Mouse (Mus musculus) midbrain, embryonic 13.5 days (tissue): Measurements from ENCODE around the gene Zfp146. TPM values are rescaled to one million over a fixed set of nuclear protein-coding genes. Genes with fewer than 3 reads are reported as not detected.
"Not testable (repeated sequence)": the region's sequence is repeated elsewhere in the genome, so short reads cannot be mapped to it uniquely, and the experiment has no call there.

ENCODE experiments used
- ATAC-seq: fragments of 200-750 bp; cut with Nextera tagmentation; 2 replicates; pipeline ENCODE4 v1.8.0; 2017; ENCODE audit warnings: mild to moderate bottlenecking, moderate TSS enrichment, moderate library complexity
- H3K27ac ChIP-seq: fragments of 300-500 bp; sonication (generic); 2 replicates; pipeline ENCODE4 v1.5.1; 2015; ENCODE audit warnings: inconsistent platforms, mild to moderate bottlenecking, moderate library complexity
- H3K27me3 ChIP-seq: fragments of 300-500 bp; sonication (generic); 2 replicates; pipeline ENCODE4 v1.6.1; 2015; ENCODE audit warnings: mild to moderate bottlenecking, inconsistent platforms
- H3K36me3 ChIP-seq: fragments of 300-500 bp; sonication (generic); 2 replicates; pipeline ENCODE4 v1.6.1; 2015; ENCODE audit warnings: mild to moderate bottlenecking, inconsistent platforms
- H3K4me1 ChIP-seq: fragments of 300-500 bp; sonication (generic); replicated peaks from 2 replicates; pipeline ENCODE4 v1.6.1; 2015; ENCODE audit warnings: inconsistent platforms
- H3K4me2 ChIP-seq: fragments of 300-500 bp; sonication (generic); replicated peaks from 2 replicates; pipeline ENCODE4 v1.6.1; 2015; ENCODE audit warnings: moderate library complexity, mild to moderate bottlenecking, inconsistent platforms
- H3K4me3 ChIP-seq: fragments of 300-500 bp; sonication (generic); replicated peaks from 2 replicates; pipeline ENCODE4 v1.5.1; 2015; ENCODE audit warnings: mild to moderate bottlenecking, inconsistent platforms
- H3K9ac ChIP-seq: fragments of 300-500 bp; sonication (generic); replicated peaks from 2 replicates; pipeline ENCODE4 v1.6.1; 2015; ENCODE audit warnings: mild to moderate bottlenecking, inconsistent platforms
- H3K9me3 ChIP-seq: fragments of 300-500 bp; sonication (generic); 2 replicates; pipeline ENCODE4 v1.6.1; 2016; ENCODE audit warnings: mild to moderate bottlenecking, inconsistent platforms
- WGBS: fragments of 180-500 bp; shearing (Covaris S2); methylation state at CpG from one replicate; pipeline ENCODE4 v1.1.7; 2015; 5-methylcytosine and 5-hydroxymethylcytosine counted together
- polyA plus RNA-seq: library from polyadenylated mRNA; unstranded; fragments of >200 nt; fragmentation: Nextera tagmentation; extraction: Ambion mirVana; gene quantifications from 2 replicates; pipeline ENCODE4 v1.2.1, GENCODE M21; 2015

The Zfp146 gene
- polyA plus RNA-seq, 1 experiment from 2014 or later: 22.8 TPM

GRCm38 (mm10) chr7:30188344-30189115, 19.0 kb upstream of the Zfp146 start:
- no peak overlapping the region for H3K4me3 ChIP-seq
- H3K9ac ChIP-seq: no peak overlapping the region
- H3K27ac ChIP-seq: no peak overlapping the region
- H3K4me1 ChIP-seq: peaks cover 21% of the 10 kb centered on the region
- 92% methylated on average over 12 of the region's 12 CpGs for WGBS
- peaks cover 77% of the 10 kb centered on the region for H3K36me3 ChIP-seq
- no peak for ATAC-seq
- no peaks in the 10 kb centered on the region for H3K27me3 ChIP-seq
- no peak overlapping the region for H3K4me2 ChIP-seq
- H3K9me3 ChIP-seq: no peaks in the 10 kb centered on the region

GRCm38 (mm10) chr7:30184641-30185348, 15.2 kb upstream of the Zfp146 start:
- peak overlapping the region; percentile 42 for H3K4me2 ChIP-seq
- no peak overlapping the region for H3K4me3 ChIP-seq
- H3K27ac ChIP-seq: no peak overlapping the region
- ATAC-seq: peak; percentile 10; the same call in 1 of the 2 replicates
- peaks cover 56% of the 10 kb centered on the region for H3K36me3 ChIP-seq
- no peak overlapping the region for H3K9ac ChIP-seq
- no peaks in the 10 kb centered on the region for H3K27me3 ChIP-seq
- H3K4me1 ChIP-seq: peaks cover 9% of the 10 kb centered on the region
- no peaks in the 10 kb centered on the region for H3K9me3 ChIP-seq
- 75% methylated on average over 13 of the region's 13 CpGs for WGBS

GRCm38 (mm10) chr7:30183879-30184289, 14.3 kb upstream of the Zfp146 start, which contains the start of gene Cox7a1:
Gene Cox7a1, plus strand, starts transcription at chr7:30184144.
- 1% methylated on average over 11 of the region's 11 CpGs for WGBS
- Histone ChIP-seq H3K27me3 (no peaks in the 10 kb centered on the region), H3K9ac (0 out of 2 replicates have a peak within 1 kb of the TSS, but pooled peaks have one; percentile 41), H3K4me3 (peak within 1 kb of the TSS; percentile 13; the same call in 1 of the 2 replicates), H3K4me1 (peaks cover 9% of the 10 kb centered on the region), H3K36me3 (peaks cover 54% of the 10 kb centered on the region), H3K27ac (no peak within 1 kb of the TSS), H3K4me2 (peak within 1 kb of the TSS; percentile 42), H3K9me3 (no peaks in the 10 kb centered on the region)
- peak; percentile 37; the same call in 1 of the 2 replicates for ATAC-seq

- WGBS: 72% methylated on average over 6 of the region's 7 CpGs
- H3K9me3 ChIP-seq, ATAC-seq, H3K27ac ChIP-seq, H3K4me3 ChIP-seq, H3K27me3 ChIP-seq, H3K4me2 ChIP-seq, H3K4me1 ChIP-seq, H3K9ac ChIP-seq: not testable (repeated sequence)
- H3K36me3 ChIP-seq: peaks cover 54% of the 10 kb centered on the region
These were observed 13.6 kb upstream of the Zfp146 start for GRCm38 (mm10) chr7:30183189-30183588.

GRCm38 (mm10) chr7:30181929-30182328, 12.4 kb upstream of the Zfp146 start:
- H3K9me3 ChIP-seq, H3K4me3 ChIP-seq, H3K4me1 ChIP-seq, H3K27ac ChIP-seq, H3K4me2 ChIP-seq, ATAC-seq, H3K27me3 ChIP-seq: not testable (repeated sequence)
- Histone ChIP-seq H3K36me3 (peaks cover 51% of the 10 kb centered on the region), H3K9ac (peak overlapping the region; percentile 46; the same call in 1 of the 2 replicates)
- WGBS: 93% methylated on average over 10 of the region's 10 CpGs

- Histone ChIP-seq H3K9me3 (no peaks in the 10 kb centered on the region), H3K36me3 (peaks cover 51% of the 10 kb centered on the region), H3K4me3 (no peak overlapping the region), H3K9ac (peak overlapping the region; percentile 46; the same call in 1 of the 2 replicates), H3K4me1 (peaks cover 9% of the 10 kb centered on the region), H3K27me3 (no peaks in the 10 kb centered on the region), H3K27ac (no peak overlapping the region), H3K4me2 (no peak overlapping the region; the same call in 1 of the 2 replicates)
- WGBS: 2% methylated on average over 4 of the region's 4 CpGs
- ATAC-seq: peak; percentile 35; the same call in 1 of the 2 replicates
These were observed 11.8 kb upstream of the Zfp146 start for GRCm38 (mm10) chr7:30181308-30181707.

- Histone ChIP-seq H3K4me1 (no peaks in the 10 kb centered on the region), H3K36me3 (peaks cover 45% of the 10 kb centered on the region), H3K4me2 (no peak overlapping the region), H3K9ac (no peak overlapping the region), H3K27ac (no peak overlapping the region), H3K4me3 (no peak overlapping the region), H3K27me3 (no peaks in the 10 kb centered on the region), H3K9me3 (no peaks in the 10 kb centered on the region)
- no peak for ATAC-seq
- 86% methylated on average over 11 of the region's 11 CpGs for whole genome bisulfite sequencing
These were observed 8.7 kb upstream of the Zfp146 start for GRCm38 (mm10) chr7:30178256-30178655.

GRCm38 (mm10) chr7:30176474-30176873, 6.9 kb upstream of the Zfp146 start:
- Histone ChIP-seq H3K4me3 (no peak overlapping the region), H3K27me3 (no peaks in the 10 kb centered on the region), H3K4me1 (no peaks in the 10 kb centered on the region), H3K36me3 (peaks cover 45% of the 10 kb centered on the region), H3K27ac (no peak overlapping the region), H3K9me3 (no peaks in the 10 kb centered on the region), H3K9ac (no peak overlapping the region), H3K4me2 (no peak overlapping the region)
- WGBS: 78% methylated on average over 12 of the region's 12 CpGs
- no peak for ATAC-seq

GRCm38 (mm10) chr7:30170283-30170951, 867 bp upstream of the Zfp146 start:
- Histone ChIP-seq H3K9me3 (peaks cover 21% of the 10 kb centered on the region), H3K36me3 (peaks cover 24% of the 10 kb centered on the region), H3K4me1 (peaks cover 18% of the 10 kb centered on the region), H3K9ac (peak overlapping the region; percentile 81), H3K4me2 (peak overlapping the region; percentile 69), H3K27me3 (no peaks in the 10 kb centered on the region), H3K27ac (peak overlapping the region; percentile 92), H3K4me3 (peak overlapping the region; percentile 56)
- ATAC-seq: peak; percentile 59; the same call in 1 of the 2 replicates
- WGBS: 25% methylated on average over 11 of the region's 11 CpGs

GRCm38 (mm10) chr7:30168914-30169582, 502 bp downstream of the Zfp146 start:
- ATAC-seq: peak; percentile 53; the same call in 1 of the 2 replicates
- Histone ChIP-seq H3K9me3 (peaks cover 30% of the 10 kb centered on the region), H3K4me1 (peaks cover 18% of the 10 kb centered on the region), H3K27me3 (no peaks in the 10 kb centered on the region), H3K36me3 (peaks cover 35% of the 10 kb centered on the region), H3K27ac (peak overlapping the region; percentile 92), H3K9ac (peak overlapping the region; percentile 81), H3K4me2 (peak overlapping the region; percentile 69), H3K4me3 (peak overlapping the region; percentile 56)
- 3% methylated on average over 21 of the region's 21 CpGs for WGBS

- no peak overlapping the region for H3K27ac ChIP-seq
- ATAC-seq: no peak
- H3K4me3 ChIP-seq: no peak overlapping the region
- no peak overlapping the region for H3K4me2 ChIP-seq
- H3K9me3 ChIP-seq: peaks cover 64% of the 10 kb centered on the region
- H3K36me3 ChIP-seq: peaks cover 74% of the 10 kb centered on the region
- peaks cover 8% of the 10 kb centered on the region for H3K4me1 ChIP-seq
- WGBS: 98% methylated on average over 2 of the region's 2 CpGs
- no peak overlapping the region for H3K9ac ChIP-seq
- H3K27me3 ChIP-seq: no peaks in the 10 kb centered on the region
These were observed 4.8 kb downstream of the Zfp146 start for GRCm38 (mm10) chr7:30164745-30165144.
